ENCODE assay signal across 9 mouse cellular contexts in genomic region chr13:23435676-23436075, GRCm38 (mm10). TPM values are rescaled to one million over a fixed set of nuclear protein-coding genes. Genes with fewer than 3 reads are reported as not detected.
DNase-seq lines count a peak whose midpoint lies in the region; ATAC-seq and TF ChIP-seq lines count a peak whose summit lies in the region.
"Had no signal": no experiment of that assay in that cellular context is flagged by ENCODE, and none has a peak within 500 bp of the region (broad histone marks: within the 10 kb centered on the region; RNA-seq: fewer than 3 reads in every experiment).

No protein-coding gene starts in this region.

- no peaks in the 10 kb centered on the region; the same call in 1 of the 2 replicates for H3K79me2 ChIP-seq in MEL (ENCODE audit: control insufficient read depth, insufficient read depth, low read length, poor library complexity)

- intact Hi-C loops in left cerebral cortex, postnatal 14 days (cut with DNase I), result loop anchor here (2.0 to 10.0 kb wide), 2 partner anchors 81 to 1411 kb away; no protein-coding TSS in a partner anchor

- TF ChIP-seq POLR2A in MEL (IDR thresholded peaks at IDR 0.05; ENCODE audit: control insufficient read depth in 1 of 2, insufficient read depth in 1 of 2, low read depth in 1 of 2, low read length in 2 of 2, poor library complexity in 1 of 2), result no peak

- H3K27ac ChIP-seq in MEL (ENCODE audit: control insufficient read depth, low read depth, low read length), result peak overlapping the region; percentile 52
- no peak overlapping the region for H3K27ac ChIP-seq in forebrain, embryonic 16.5 days (ENCODE audit: low read length)
- peak overlapping the region; percentile 81 for H3K27ac ChIP-seq in liver, embryonic 12.5 days

- 2% methylated on average over 12 of the region's 12 CpGs for WGBS in forebrain, embryonic 16.5 days
- 0% methylated on average over 12 of the region's 12 CpGs for WGBS in liver, embryonic 12.5 days (ENCODE audit: insufficient replicate concordance)

- peaks cover 0 to 4% of the 10 kb centered on the region in 2 experiments; a peak in 1 of 4 replicates for H3K4me1 ChIP-seq in MEL (ENCODE audit: control insufficient read depth in 1 of 2, insufficient read depth in 2 of 2, low read length in 2 of 2)
- peaks cover 6% of the 10 kb centered on the region for H3K4me1 ChIP-seq in forebrain, embryonic 16.5 days (replicated peaks; ENCODE audit: control insufficient read depth, insufficient read depth, low read length)
- H3K4me1 ChIP-seq in liver, embryonic 12.5 days, result peaks cover 41% of the 10 kb centered on the region

- H3K9ac ChIP-seq in MEL (ENCODE audit: control insufficient read depth, low read depth, low read length, poor library complexity, severe bottlenecking), result peak overlapping the region; percentile 66
- H3K9ac ChIP-seq in forebrain, embryonic 16.5 days (replicated peaks; ENCODE audit: low read depth, low read length), result peak overlapping the region; percentile 35; the same call in 1 of the 2 replicates
- H3K9ac ChIP-seq in liver, embryonic 12.5 days, result peak overlapping the region; percentile 75

- H3K27me3 ChIP-seq in MEL (ENCODE audit: control insufficient read depth in 1 of 2, insufficient read depth in 2 of 2, low read length in 2 of 2), result no peaks in the 10 kb centered on the region
- no peaks in the 10 kb centered on the region for H3K27me3 ChIP-seq in forebrain, embryonic 16.5 days (replicated peaks; ENCODE audit: control insufficient read depth, insufficient read depth, low read length)
- H3K27me3 ChIP-seq in liver, embryonic 12.5 days (replicated peaks), result no peaks in the 10 kb centered on the region
- H3K27me3 ChIP-seq: Patski had no signal

- no peaks in the 10 kb centered on the region for H3K9me3 ChIP-seq in MEL (replicated peaks; ENCODE audit: insufficient read depth, low read length)
- no peaks in the 10 kb centered on the region for H3K9me3 ChIP-seq in forebrain, embryonic 16.5 days (ENCODE audit: control insufficient read depth, low read length)
- no peaks in the 10 kb centered on the region for H3K9me3 ChIP-seq in liver, embryonic 12.5 days (replicated peaks)

- no peak for TF ChIP-seq CTCF in MEL (IDR thresholded peaks at IDR 0.05 in 2 of 3, conservative IDR thresholded peaks at IDR 0.05 in 1 of 3; ENCODE audit: control insufficient read depth in 1 of 3, insufficient read depth in 1 of 3, low read depth in 2 of 3, low read length in 3 of 3, poor library complexity in 1 of 3, severe bottlenecking in 1 of 3)

- no peaks in the 10 kb centered on the region for H3K36me3 ChIP-seq in MEL (ENCODE audit: control insufficient read depth in 1 of 2, insufficient read depth in 2 of 2, low read length in 2 of 2)
- no peaks in the 10 kb centered on the region for H3K36me3 ChIP-seq in forebrain, embryonic 16.5 days (ENCODE audit: control insufficient read depth, insufficient read depth)
- H3K36me3 ChIP-seq in liver, embryonic 12.5 days, result no peaks in the 10 kb centered on the region

- peak overlapping the region; percentile 49 for H3K4me2 ChIP-seq in forebrain, embryonic 16.5 days (ENCODE audit: low read length)
- peak overlapping the region; percentile 88 for H3K4me2 ChIP-seq in liver, embryonic 12.5 days

- no peak for ATAC-seq in forebrain, embryonic 16.5 days
- no peak for ATAC-seq in liver, embryonic 12.5 days
- ATAC-seq in CD4-positive, CD25-positive, alpha-beta regulatory T cell, adult 4 months, result no peak
- ATAC-seq: Patski had no signal

- peak overlapping the region; percentile 65 to 83 for H3K4me3 ChIP-seq in MEL (ENCODE audit: control insufficient read depth in 1 of 2, insufficient read depth in 1 of 2, low read depth in 2 of 2, low read length in 2 of 2)
- peak overlapping the region; percentile 33 for H3K4me3 ChIP-seq in forebrain, embryonic 16.5 days (replicated peaks; ENCODE audit: low read length)
- peak overlapping the region; percentile 72 for H3K4me3 ChIP-seq in liver, embryonic 12.5 days

- DNase-seq in heart, adult 11 months, result peak; percentile 55
- DNase-seq in heart, adult 8-10 months (ENCODE audit: low spot score), result no peak
- peak; percentile 85 for DNase-seq in MEL (ENCODE audit: low read depth, low spot score)
- DNase-seq in yolk sac, embryonic 10.5 days (ENCODE audit: low spot score), result peak; percentile 66
- no peak for DNase-seq in left cerebral cortex, postnatal 14 days (ENCODE audit: low spot score in 2 of 2)

- no peak for TF ChIP-seq RAD21 in MEL (IDR thresholded peaks at IDR 0.05; ENCODE audit: low read depth, low read length)

- TF ChIP-seq EP300 in MEL (IDR thresholded peaks at IDR 0.05; ENCODE audit: low read depth in 1 of 2, low read length in 2 of 2), result no peak

TF ChIP-seq in MEL, 35 proteins besides CTCF, POLR2A, EP300 and RAD21:
- TF ChIP-seq GATA1 (IDR thresholded peaks at IDR 0.05; ENCODE audit: low read depth, low read length) (no peak), ZMIZ1 (IDR thresholded peaks at IDR 0.05; ENCODE audit: low read depth, low read length) (no peak), E2F4 (IDR thresholded peaks at IDR 0.05; ENCODE audit: borderline replicate concordance, low read depth, low read length) (no peak), TCF12 (IDR thresholded peaks at IDR 0.05; ENCODE audit: low read depth, low read length) (no peak), MAX (IDR thresholded peaks at IDR 0.05; ENCODE audit: low read length) (no peak), SIN3A (IDR thresholded peaks at IDR 0.05; ENCODE audit: low read length) (no peak), MYB (IDR thresholded peaks at IDR 0.05; ENCODE audit: low read depth, low read length) (no peak), NRF1 (IDR thresholded peaks at IDR 0.05; ENCODE audit: insufficient read depth, low read depth, low read length, poor library complexity, severe bottlenecking) (no peak), MAFK (IDR thresholded peaks at IDR 0.05; ENCODE audit: borderline replicate concordance, low read depth, low read length) (no peak), CHD2 (IDR thresholded peaks at IDR 0.05; ENCODE audit: low read length) (no peak), BHLHE40 (IDR thresholded peaks at IDR 0.05; ENCODE audit: borderline replicate concordance, low read depth, low read length) (no peak), GABPA (IDR thresholded peaks at IDR 0.05; ENCODE audit: low read depth, low read length) (no peak), ETS1 (IDR thresholded peaks at IDR 0.05; ENCODE audit: low read depth, low read length) (no peak), RCOR1 (IDR thresholded peaks at IDR 0.05; ENCODE audit: low read depth, low read length) (no peak), CHD1 (IDR thresholded peaks at IDR 0.05; ENCODE audit: low read depth, low read length) (no peak), ZC3H11A (IDR thresholded peaks at IDR 0.05; ENCODE audit: low read depth, low read length) (no peak), KAT2A (conservative IDR thresholded peaks at IDR 0.05; ENCODE audit: low read depth, low read length) (no peak)
TF ChIP-seq in MEL: peak in this region for 0.

RNA-seq across cellular contexts. Expression of gene Abt1, which starts 12.0 kb away (rescaled TPM):
- 1 to 10 TPM; 4.1 to 4.8 (median 4.7) TPM for total RNA-seq in heart, adult 8-10 months (2022)
- 12.5 and 16.2 TPM in 2 replicates for total RNA-seq in MEL (2012; rRNA removed)
- polyA plus RNA-seq in MEL (2012; ENCODE audit: insufficient read depth in 1 of 2, insufficient read length in 2 of 2, low read depth in 1 of 2, low replicate concordance in 2 of 2, missing spikeins in 1 of 2), result 10 to 100 TPM in 1 of 2 experiments, not detected in 1; 14.2 TPM
- 12.7 and 13.0 TPM in 2 replicates for polyA plus RNA-seq in forebrain, embryonic 16.5 days (2015; fragmentation: Nextera tagmentation; extraction: Ambion mirVana)
- polyA plus RNA-seq in liver, embryonic 12.5 days (2016; fragmentation: Nextera tagmentation; extraction: Ambion mirVana), result 8.8 and 9.6 TPM in 2 replicates
- polyA plus RNA-seq in CD4-positive, CD25-positive, alpha-beta regulatory T cell, adult 4 months (2017; shearing (Covaris generic)), result 10 to 100 TPM; 12.4 to 14.5 TPM
- 1 to 10 TPM; 6.9 to 7.1 TPM for total RNA-seq in left cerebral cortex, postnatal 14 days (2021)

RNA-seq across cellular contexts. Expression of gene Btn1a1, which starts 30.0 kb away (rescaled TPM):
- not detected for total RNA-seq in heart, adult 8-10 months (2022)
- 0.07 TPM in 1 of 2 replicates, not detected in the other for total RNA-seq in MEL (2012; rRNA removed)
- polyA plus RNA-seq in MEL (2012; ENCODE audit: insufficient read depth in 1 of 2, insufficient read length in 2 of 2, low read depth in 1 of 2, low replicate concordance in 2 of 2, missing spikeins in 1 of 2), result under 1 TPM in 1 of 2 experiments, not detected in 1; 0.25 TPM
- polyA plus RNA-seq in forebrain, embryonic 16.5 days (2015; fragmentation: Nextera tagmentation; extraction: Ambion mirVana), result 0.06 and 0.22 TPM in 2 replicates
- polyA plus RNA-seq in liver, embryonic 12.5 days (2016; fragmentation: Nextera tagmentation; extraction: Ambion mirVana), result 1.9 and 2.5 TPM in 2 replicates
- not detected for polyA plus RNA-seq in CD4-positive, CD25-positive, alpha-beta regulatory T cell, adult 4 months (2017; shearing (Covaris generic))
- total RNA-seq in left cerebral cortex, postnatal 14 days (2021), result not detected

RNA-seq across cellular contexts. Expression of gene Btn2a2, which starts 53.0 kb away (rescaled TPM):
- not detected for total RNA-seq in heart, adult 8-10 months (2022)
- total RNA-seq in MEL (2012; rRNA removed), result not detected in 2 replicates
- not detected for polyA plus RNA-seq in MEL (2012; ENCODE audit: insufficient read depth in 1 of 2, insufficient read length in 2 of 2, low read depth in 1 of 2, low replicate concordance in 2 of 2, missing spikeins in 1 of 2)
- 0.18 TPM in 1 of 2 replicates, not detected in the other for polyA plus RNA-seq in forebrain, embryonic 16.5 days (2015; fragmentation: Nextera tagmentation; extraction: Ambion mirVana)
- 0.07 TPM in 1 of 2 replicates, not detected in the other for polyA plus RNA-seq in liver, embryonic 12.5 days (2016; fragmentation: Nextera tagmentation; extraction: Ambion mirVana)
- not detected for polyA plus RNA-seq in CD4-positive, CD25-positive, alpha-beta regulatory T cell, adult 4 months (2017; shearing (Covaris generic))
- 1 to 10 TPM in 1 of 2 experiments, under 1 TPM in 1; 0.82 to 1.3 TPM for total RNA-seq in left cerebral cortex, postnatal 14 days (2021)

Comparison
In these comparisons a context has a peak if more than half of its experiments do, and no peak if none do; other contexts are left out.
1. DNase-seq: peak in heart, adult 11 months (single experiment), MEL (single experiment) and yolk sac, embryonic 10.5 days (single experiment); none in heart, adult 8-10 months (single experiment) and left cerebral cortex, postnatal 14 days (0 of 2).
2. Peak in every context shown above with its lines, with median percentiles within 50 percentile points of each other: H3K4me3 ChIP-seq and H3K9ac ChIP-seq.